Mouse (Mus musculus): ENCODE measurements around the gene Gins2. TPM values are rescaled to one million over a fixed set of nuclear protein-coding genes. Genes with fewer than 3 reads are reported as not detected.

Gins2 gene
- polyA plus RNA-seq, 1 experiment = 11.2 TPM

GRCm38 (mm10) chr8:120554466-120555039 lies 34.6 kb downstream of the Gins2 start:
- H3ac ChIP-seq (ENCODE audit: control insufficient read depth, insufficient read length) = no peak overlapping the region
- H3K4me3 ChIP-seq = no peak overlapping the region
- no peaks in the 10 kb centered on the region for H3K27me3 ChIP-seq (ENCODE audit: control insufficient read depth, insufficient read depth, insufficient read length)
- H3K79me2 ChIP-seq (ENCODE audit: control insufficient read depth, insufficient read depth) = peaks cover 12% of the 10 kb centered on the region
- no peaks in the 10 kb centered on the region for H3K36me3 ChIP-seq (ENCODE audit: control insufficient read depth, insufficient read depth)
- TF ChIP-seq USF1 (IDR thresholded peaks at IDR 0.05; ENCODE audit: low read depth) = no peak
- no peak for TF ChIP-seq MAX (IDR thresholded peaks at IDR 0.05; ENCODE audit: low read depth)
- no peak for TF ChIP-seq POLR2AphosphoS2 (IDR thresholded peaks at IDR 0.05; ENCODE audit: insufficient read length, low read depth)
- TF ChIP-seq MYOD1 (IDR thresholded peaks at IDR 0.05; ENCODE audit: control insufficient read depth in 1 of 3, insufficient read length in 2 of 3, low read depth in 2 of 3) = no peak
- TF ChIP-seq SRF (IDR thresholded peaks at IDR 0.05; ENCODE audit: control insufficient read depth, insufficient read length, low read depth) = no peak
- no peak for TF ChIP-seq REST (IDR thresholded peaks at IDR 0.05; ENCODE audit: insufficient read depth, insufficient read length)
- no peak for TF ChIP-seq TCF12 (IDR thresholded peaks at IDR 0.05; ENCODE audit: insufficient read depth, poor library complexity, severe bottlenecking)
- TF ChIP-seq MYOG (IDR thresholded peaks at IDR 0.05; ENCODE audit: control insufficient read depth in 1 of 3, insufficient read depth in 1 of 3, insufficient read length in 2 of 3, low read depth in 2 of 3) = no peak
- TF ChIP-seq TCF3 (IDR thresholded peaks at IDR 0.05; ENCODE audit: insufficient read length, low read depth) = no peak
- no peak for TF ChIP-seq POLR2A (IDR thresholded peaks at IDR 0.05; ENCODE audit: insufficient read length, low read depth)
- TF ChIP-seq CEBPB (IDR thresholded peaks at IDR 0.05; ENCODE audit: insufficient read depth, poor library complexity, severe bottlenecking) = no peak
- TF ChIP-seq E2F4 (IDR thresholded peaks at IDR 0.05; ENCODE audit: insufficient read depth) = no peak
- H3K4me2 ChIP-seq (ENCODE audit: low read depth) = no peak overlapping the region

GRCm38 (mm10) chr8:120553441-120554123 lies 35.5 kb downstream of the Gins2 start:
- H3ac ChIP-seq (ENCODE audit: control insufficient read depth, insufficient read length) = no peak overlapping the region
- no peak overlapping the region for H3K4me3 ChIP-seq
- no peak overlapping the region for H3K4me2 ChIP-seq (ENCODE audit: low read depth)
- peaks cover 12% of the 10 kb centered on the region for H3K79me2 ChIP-seq (ENCODE audit: control insufficient read depth, insufficient read depth)
- TF ChIP-seq MYOG (IDR thresholded peaks at IDR 0.05; ENCODE audit: control insufficient read depth in 1 of 3, insufficient read depth in 1 of 3, insufficient read length in 2 of 3, low read depth in 2 of 3) = peak in 2 of 3 experiments; percentile 7 to 28
- TF ChIP-seq SRF (IDR thresholded peaks at IDR 0.05; ENCODE audit: control insufficient read depth, insufficient read length, low read depth) = no peak
- no peak for TF ChIP-seq CEBPB (IDR thresholded peaks at IDR 0.05; ENCODE audit: insufficient read depth, poor library complexity, severe bottlenecking)
- no peak for TF ChIP-seq MAX (IDR thresholded peaks at IDR 0.05; ENCODE audit: low read depth)
- TF ChIP-seq MYOD1 (IDR thresholded peaks at IDR 0.05; ENCODE audit: control insufficient read depth in 1 of 3, insufficient read length in 2 of 3, low read depth in 2 of 3) = peak in 1 of 3 experiments; percentile 34
- no peaks in the 10 kb centered on the region for H3K27me3 ChIP-seq (ENCODE audit: control insufficient read depth, insufficient read depth, insufficient read length)
- no peaks in the 10 kb centered on the region for H3K36me3 ChIP-seq (ENCODE audit: control insufficient read depth, insufficient read depth)

GRCm38 (mm10) chr8:120552509-120552908 lies 36.6 kb downstream of the Gins2 start:
- Histone ChIP-seq H3K4me2 (ENCODE audit: low read depth) (no peak overlapping the region), H3K79me2 (ENCODE audit: control insufficient read depth, insufficient read depth) (peaks cover 12% of the 10 kb centered on the region), H3K36me3 (ENCODE audit: control insufficient read depth, insufficient read depth) (no peaks in the 10 kb centered on the region), H3ac (ENCODE audit: control insufficient read depth, insufficient read length) (no peak overlapping the region), H3K4me3 (no peak overlapping the region), H3K27me3 (ENCODE audit: control insufficient read depth, insufficient read depth, insufficient read length) (no peaks in the 10 kb centered on the region)
- TF ChIP-seq MYOG (IDR thresholded peaks at IDR 0.05; ENCODE audit: control insufficient read depth in 1 of 3, insufficient read depth in 1 of 3, insufficient read length in 2 of 3, low read depth in 2 of 3) (no peak), TCF12 (IDR thresholded peaks at IDR 0.05; ENCODE audit: insufficient read depth, poor library complexity, severe bottlenecking) (no peak), POLR2AphosphoS2 (IDR thresholded peaks at IDR 0.05; ENCODE audit: insufficient read length, low read depth) (no peak), REST (IDR thresholded peaks at IDR 0.05; ENCODE audit: insufficient read depth, insufficient read length) (no peak), SRF (IDR thresholded peaks at IDR 0.05; ENCODE audit: control insufficient read depth, insufficient read length, low read depth) (no peak), E2F4 (IDR thresholded peaks at IDR 0.05; ENCODE audit: insufficient read depth) (no peak), MYOD1 (IDR thresholded peaks at IDR 0.05; ENCODE audit: control insufficient read depth in 1 of 3, insufficient read length in 2 of 3, low read depth in 2 of 3) (no peak), TCF3 (IDR thresholded peaks at IDR 0.05; ENCODE audit: insufficient read length, low read depth) (no peak), POLR2A (IDR thresholded peaks at IDR 0.05; ENCODE audit: insufficient read length, low read depth) (no peak), CEBPB (IDR thresholded peaks at IDR 0.05; ENCODE audit: insufficient read depth, poor library complexity, severe bottlenecking) (no peak), USF1 (IDR thresholded peaks at IDR 0.05; ENCODE audit: low read depth) (no peak), MAX (IDR thresholded peaks at IDR 0.05; ENCODE audit: low read depth) (no peak)

- Histone ChIP-seq H3K4me2 (ENCODE audit: low read depth) (no peak overlapping the region), H3K27me3 (ENCODE audit: control insufficient read depth, insufficient read depth, insufficient read length) (no peaks in the 10 kb centered on the region), H3K4me3 (no peak overlapping the region), H3K79me2 (ENCODE audit: control insufficient read depth, insufficient read depth) (peaks cover 14% of the 10 kb centered on the region), H3ac (ENCODE audit: control insufficient read depth, insufficient read length) (no peak overlapping the region), H3K36me3 (ENCODE audit: control insufficient read depth, insufficient read depth) (no peaks in the 10 kb centered on the region)
- TF ChIP-seq REST (IDR thresholded peaks at IDR 0.05; ENCODE audit: insufficient read depth, insufficient read length) = no peak
- no peak for TF ChIP-seq USF1 (IDR thresholded peaks at IDR 0.05; ENCODE audit: low read depth)
Observed at GRCm38 (mm10) chr8:120551677-120551980, 37.5 kb downstream of the Gins2 start.
